Mouse (Mus musculus) gastrocnemius, postnatal 25 days (tissue): ENCODE measurements at regions not wholly inside any gene's neighbourhood (a gene's known extent, or its start where the extent isn't known, plus 50 kb on each side); places are given as distances from the start of the nearest gene placed in this dataset.
"Not testable (repeated sequence)": the region's sequence is repeated elsewhere in the genome, so short reads cannot be mapped to it uniquely, and the experiment has no call there.

Experiments
- DNase-seq: peaks from one replicate; pipeline ENCODE4 v3.0.0; 2022

DNA sequence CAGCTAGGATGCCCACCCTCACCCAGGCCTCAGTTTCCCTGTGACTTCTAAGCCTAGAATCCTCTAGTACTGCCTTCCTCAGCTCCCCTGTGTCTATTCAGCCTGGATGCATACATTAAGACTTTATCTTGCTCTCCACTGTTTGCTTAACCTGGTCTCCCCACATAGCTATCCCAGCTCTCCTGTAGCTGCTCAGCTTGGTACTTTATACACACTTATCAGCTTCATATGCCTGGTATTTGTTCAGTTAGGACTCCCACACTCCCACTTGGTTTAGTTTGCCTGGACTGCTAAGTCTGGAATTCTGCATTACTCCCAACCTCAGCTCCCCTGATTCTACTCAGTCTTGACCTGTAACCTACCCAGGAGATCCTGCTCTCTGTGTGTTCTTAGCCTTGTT, 147.7 kb downstream of the Tmem121 start:
- DNase-seq: no peak

DNA sequence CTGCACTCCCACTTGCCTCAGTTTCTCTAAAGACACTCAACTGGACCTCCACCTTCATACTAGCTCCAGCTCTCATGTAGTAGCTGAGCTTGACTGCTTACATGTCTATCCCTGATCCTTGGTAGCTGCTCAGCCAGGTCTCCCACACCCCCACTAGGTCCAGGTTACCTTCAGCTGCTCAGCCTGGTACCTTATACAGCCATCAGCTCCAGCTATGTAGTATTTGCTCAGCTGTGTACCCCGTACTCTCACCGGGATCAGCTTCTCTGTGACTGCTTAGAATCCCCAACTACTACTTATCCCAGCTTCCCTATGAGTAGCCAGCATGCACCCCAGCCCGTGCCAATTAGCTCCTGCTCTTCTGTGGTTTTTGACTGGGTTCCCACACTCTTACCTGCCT, 148.1 kb downstream of the Tmem121 start:
- DNase-seq: not testable (repeated sequence)

DNA sequence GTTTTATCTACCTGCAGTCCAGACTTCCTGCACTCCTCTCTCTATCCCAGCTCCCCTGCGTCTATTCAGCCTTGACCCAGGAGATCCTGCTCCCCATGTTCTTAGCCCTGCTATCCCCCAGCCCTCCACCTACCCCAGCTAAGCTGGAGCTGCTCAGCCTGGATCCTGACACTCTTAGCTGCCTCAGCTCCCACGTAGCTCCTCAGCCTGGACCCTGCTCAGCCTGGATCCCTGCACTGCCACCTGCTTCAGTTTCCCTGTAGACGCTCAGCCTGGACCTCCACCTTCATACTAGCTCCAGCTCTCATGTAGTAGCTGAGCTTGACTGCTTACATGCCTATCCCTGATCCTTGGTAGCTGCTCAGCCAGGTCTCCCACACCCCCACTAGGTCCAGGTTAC, 151.5 kb downstream of the Tmem121 start:
- no peak for DNase-seq

DNA sequence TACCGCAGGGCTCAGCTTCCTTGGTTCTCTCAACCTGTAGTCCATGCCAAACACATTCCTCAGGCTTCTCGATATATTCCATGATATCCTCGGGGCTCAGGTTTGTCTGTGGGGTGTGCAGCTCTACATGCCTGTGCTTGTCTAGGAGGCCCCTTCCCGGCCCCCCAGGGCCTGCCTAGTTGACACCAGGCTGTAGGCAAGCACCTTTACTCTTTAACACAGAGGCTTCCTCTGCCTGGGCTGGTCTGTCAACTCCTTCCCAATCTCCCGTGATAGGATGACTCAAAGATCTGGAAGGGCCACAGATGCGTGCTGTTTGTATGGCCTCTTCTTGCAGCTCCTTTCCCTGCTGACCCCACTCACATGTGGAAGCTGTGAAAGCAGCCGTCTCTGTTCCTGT, 150.4 kb upstream of the Adam6b start:
- no peak for DNase-seq

DNA sequence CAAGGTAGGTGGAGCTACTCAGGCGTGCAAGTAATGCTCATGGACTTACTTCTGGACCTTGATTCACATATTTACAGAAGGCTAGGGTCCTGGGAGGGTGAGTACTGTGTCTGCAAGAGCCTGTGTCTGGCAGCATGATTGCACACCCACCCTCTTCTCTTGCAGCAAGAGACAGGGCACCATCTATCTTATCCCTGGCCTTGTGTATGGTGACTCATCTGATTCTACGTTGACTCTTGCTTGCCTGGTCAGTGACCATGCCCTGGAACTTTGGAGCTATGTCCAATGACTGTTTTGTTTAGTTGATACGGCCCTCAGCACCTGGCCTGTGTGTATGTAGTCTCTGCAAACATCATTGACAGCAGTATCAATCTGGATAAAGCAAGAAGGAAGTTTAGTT, 148.3 kb upstream of the Adam6b start:
- DNase-seq: no peak

DNA sequence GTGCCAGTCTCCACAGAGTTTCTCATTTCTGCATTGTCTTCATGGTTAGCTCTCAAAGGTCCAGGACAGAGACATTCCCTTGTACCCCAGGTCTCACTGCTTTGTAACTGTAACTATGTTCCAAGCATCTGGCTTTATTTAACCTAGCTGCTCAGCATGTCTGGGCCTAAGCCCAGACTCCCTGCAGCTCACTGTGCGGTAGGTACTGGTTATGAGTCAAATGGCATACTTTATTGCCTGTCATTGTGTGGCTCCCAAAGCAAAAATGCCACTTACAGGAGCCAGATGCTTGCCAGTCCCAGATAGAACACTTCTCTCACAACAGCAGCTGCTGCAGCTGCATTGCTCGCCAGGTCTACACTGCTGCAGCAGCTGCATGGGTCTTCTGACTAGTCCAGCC, 134.2 kb upstream of the Adam6b start:
- no peak for DNase-seq

DNA sequence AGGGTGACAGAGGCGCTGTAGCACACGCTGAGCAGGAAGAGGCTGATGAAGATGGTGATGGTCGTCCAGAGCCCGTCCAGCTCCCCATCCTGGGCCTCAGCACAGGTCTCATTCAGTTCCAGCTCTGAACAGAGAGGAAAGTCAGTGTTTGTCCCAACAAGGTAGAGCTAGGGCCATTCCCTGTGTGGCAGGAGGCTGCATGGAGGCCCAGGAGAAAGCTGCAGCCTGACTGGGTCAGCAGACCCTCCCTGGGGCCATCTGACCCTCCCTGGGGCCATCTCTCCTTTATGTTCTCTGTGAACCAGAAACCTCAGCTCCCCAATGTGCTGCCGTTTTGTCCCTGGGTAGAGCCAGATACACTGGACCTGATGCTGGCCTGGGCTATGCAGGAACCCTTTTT, 131.2 kb upstream of the Adam6b start:
- DNase-seq: no peak

DNA sequence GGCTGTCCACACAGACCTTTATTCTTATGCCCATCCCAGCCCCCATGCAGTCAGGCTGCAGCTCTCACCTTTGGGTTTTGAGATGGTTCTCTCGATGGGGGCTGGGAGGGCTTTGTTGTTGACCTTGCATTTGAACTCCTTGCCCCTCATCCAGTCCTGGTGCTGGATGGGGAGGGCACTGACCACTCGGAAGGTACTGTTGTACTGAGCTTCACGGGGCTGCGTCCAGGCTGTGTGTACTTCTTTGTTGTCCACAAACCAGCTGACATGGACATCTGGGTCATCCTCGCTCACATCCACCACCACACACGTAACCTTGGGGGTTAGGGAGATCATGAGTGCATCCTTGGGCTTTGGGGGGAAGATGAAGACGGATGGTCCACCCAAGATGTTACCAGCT, 129.3 kb upstream of the Adam6b start:
- no peak for DNase-seq

DNA sequence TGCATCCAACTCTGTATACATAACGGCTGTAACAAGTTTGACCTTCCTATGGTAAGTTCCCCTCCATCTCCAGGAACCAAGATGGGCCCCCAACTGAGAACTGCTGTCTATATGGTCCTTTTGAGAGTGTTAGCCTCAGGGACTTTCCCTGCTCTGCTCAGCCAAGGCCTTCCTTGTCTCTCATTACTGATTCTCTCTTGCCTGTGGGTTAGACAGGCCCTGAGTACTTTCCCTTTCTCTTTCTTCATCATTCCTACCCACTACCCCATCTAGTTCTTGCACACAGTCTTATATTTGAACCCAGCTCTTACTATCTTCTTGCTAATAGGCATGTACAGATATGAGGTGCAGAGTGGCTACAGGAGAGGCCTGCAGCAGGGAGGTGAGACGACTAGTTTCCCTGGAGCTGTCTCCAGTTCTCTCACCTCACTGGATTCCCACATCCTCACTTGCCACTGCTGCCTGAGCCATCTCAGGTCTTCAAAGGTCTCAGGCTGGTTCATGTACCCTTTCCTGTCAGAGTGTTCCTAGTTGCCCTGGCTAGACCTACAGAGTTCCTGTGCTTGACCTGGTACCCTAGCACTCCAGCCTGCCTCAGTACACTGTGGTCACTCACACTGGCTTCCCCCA, 126.8 kb upstream of the Adam6b start:
- DNase-seq: no peak

DNA sequence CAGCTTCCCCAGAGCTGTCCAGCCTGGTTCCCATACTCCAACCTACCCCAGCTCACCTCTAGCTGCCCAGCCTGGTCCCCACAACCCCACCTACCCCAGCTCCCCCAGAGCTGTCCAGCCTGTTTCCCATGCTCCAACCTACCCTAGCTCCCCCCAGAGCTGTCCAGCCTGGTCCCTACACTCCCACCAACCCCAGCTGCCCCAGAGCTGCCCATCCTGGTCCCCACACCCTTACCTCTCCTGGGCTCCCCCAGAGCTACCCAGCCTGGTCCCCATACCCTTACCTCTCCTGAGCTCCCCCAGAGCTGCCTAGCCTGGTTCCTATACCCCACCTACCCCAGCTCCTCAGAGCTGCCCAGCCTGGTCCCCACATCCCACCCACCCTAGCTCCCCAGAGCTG, 125.3 kb upstream of the Adam6b start:
- DNase-seq: no peak

DNA sequence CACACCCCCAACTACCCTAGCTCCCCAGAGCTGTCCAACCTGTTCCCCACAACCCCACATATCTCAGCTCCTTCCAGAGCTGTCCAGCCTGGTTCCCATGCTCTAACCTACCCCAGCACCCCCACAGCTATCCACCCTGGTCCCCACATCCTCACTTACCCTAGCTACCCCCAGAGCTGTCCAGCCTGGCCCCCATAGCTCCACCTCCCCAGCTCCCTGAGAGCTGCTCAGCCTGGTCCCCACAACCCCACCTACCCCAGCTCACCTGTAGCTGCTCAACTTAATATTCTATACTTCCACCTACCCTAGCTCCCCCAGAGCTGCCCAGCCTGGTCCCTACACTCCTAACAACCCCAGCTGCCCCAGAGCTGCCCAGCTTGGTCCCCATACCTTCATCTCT, 124.9 kb upstream of the Adam6b start:
- DNase-seq: no peak

DNA sequence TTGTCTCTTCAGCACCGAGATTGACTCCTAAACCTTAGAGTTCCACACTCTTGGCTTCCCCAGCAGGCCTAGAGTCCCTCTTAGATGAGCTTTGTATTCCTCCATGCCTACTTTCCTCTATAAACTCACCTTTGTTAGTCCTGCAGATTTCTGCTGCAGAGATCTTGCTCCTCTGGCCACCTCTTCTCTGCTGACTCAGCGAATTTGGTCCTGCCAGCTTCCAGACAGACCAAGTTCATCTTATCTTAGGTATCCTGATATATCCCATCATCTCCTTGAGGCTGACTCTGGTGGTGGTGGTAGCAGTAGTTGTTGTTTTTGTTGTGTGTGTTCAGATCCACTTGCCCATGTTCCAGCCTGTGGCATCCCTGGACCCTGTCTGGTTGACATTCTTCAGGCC, 123.5 kb upstream of the Adam6b start:
- no peak for DNase-seq

DNA sequence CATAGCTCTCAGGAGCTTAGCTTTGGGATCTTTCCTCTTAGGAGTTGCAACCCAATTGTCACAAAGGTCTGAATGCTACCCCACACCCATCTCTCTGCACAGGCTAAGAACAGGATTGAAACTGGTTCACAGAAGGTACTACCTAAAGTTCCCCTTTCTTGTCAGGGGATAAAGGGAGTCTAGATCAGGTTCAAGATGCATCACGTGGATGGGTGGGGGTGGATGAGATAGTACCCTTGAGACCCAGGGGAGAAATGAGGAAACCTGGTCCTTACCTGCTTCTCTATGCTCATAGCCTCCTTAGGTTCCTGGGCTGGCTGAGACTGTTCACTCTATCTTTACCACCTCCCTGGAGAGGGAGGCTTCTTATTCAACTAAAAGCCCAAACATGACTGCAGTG, 122.9 kb upstream of the Adam6b start:
- no peak for DNase-seq

DNA sequence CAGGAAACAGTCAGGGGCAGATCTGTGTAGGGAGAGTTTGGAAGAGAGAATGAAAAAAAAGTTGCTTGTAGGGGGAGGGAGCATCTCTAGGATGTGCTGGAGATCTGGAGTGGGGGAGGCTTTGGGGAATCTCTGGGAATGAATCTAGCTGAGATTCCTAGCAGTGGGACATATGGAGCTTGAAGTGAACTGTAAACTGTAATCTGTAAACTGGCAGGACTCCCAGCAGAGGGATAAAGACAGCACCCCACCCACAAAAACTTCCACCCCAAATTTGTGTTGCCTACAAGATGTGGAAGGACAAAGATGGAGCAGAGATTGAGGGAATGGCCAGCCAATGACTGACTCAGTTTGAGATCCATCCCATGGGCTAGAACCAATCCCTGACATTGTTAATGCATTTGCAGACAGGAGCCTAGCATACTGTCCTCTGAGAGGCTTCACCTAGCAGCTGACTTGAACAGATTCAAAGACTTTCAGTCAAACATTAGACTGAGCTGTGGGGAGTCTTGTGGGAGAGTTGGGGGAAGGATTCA, 87.7 kb upstream of the Adam6b start:
- no peak for DNase-seq

DNA sequence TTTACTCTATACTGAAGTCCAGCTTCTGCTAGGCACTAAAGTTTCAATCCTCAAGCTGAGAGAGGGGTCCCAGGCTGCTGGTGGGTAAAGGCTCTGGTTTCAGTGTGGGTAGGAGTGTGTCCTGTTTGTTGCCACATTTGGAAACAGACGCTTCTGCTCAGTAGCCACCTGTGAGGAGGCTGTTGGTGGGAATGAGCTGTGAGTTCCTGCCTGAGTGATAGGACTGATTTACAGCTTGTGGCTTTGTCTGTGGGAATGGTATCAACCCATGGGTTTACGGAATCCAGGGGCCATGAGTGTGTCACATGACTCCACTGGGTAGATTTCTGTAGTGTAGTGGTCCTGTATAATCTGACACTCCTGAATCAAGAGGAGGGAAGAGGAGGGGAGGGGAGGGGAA, 86.5 kb upstream of the Adam6b start:
- no peak for DNase-seq

DNA sequence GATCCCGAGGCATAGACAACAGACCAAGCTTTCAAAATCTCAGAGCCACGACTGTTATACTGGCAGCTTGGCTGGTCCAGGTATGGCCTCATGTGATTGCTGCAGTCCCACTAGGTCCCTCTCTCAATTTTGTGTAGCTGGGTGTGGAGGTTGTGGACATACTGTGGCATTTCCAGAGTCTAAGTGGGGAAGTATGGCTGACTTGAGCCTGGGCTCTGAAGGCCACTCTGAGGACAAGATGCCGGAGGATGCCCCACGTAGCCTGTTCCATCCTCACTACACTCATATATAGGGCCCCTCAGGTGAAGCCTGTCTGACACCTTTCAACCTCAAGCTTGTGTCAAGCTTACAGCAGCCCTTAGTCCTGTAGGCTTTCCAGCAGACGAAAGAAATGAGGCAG, 78.2 kb upstream of the Adam6b start:
- no peak for DNase-seq

DNA sequence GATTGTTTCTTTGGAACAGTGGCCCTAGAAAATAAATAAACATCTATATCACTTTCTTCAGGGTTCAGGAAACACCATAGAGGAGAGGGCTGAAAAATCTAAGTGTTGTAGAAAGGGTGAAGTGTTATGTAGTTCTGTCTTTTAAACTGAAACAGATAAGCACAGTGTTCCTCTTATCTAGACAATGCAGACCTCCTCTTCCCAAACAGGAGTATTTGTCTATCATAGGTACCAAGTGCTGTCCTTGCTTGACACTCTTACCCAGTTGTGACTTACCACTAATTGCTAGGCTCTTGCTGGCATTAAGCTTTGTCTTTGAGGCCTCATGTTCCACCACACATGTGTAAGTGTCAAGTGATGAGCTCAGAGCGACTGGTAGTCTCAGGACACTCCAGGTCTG, 75.3 kb upstream of the Adam6b start:
- no peak for DNase-seq

DNA sequence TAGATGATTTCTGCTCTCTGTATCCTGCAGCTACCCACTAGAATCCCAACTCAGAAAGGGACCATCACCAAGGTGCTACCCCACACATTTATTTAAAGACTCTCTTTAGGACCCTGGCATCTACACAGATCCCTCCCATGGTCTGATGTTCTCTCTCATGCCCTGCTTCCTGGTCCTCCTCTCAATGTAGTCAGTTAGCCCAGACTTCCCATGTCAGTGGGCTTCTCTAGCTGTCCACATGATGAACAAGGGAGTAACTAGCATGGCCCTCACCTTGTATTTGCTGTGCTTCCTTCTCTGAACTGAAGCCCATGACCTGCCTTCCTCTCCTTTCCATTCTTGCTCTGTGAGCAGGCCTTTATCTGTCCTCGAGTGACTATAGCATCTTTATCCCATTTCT, 71.8 kb upstream of the Adam6b start:
- no peak for DNase-seq

DNA sequence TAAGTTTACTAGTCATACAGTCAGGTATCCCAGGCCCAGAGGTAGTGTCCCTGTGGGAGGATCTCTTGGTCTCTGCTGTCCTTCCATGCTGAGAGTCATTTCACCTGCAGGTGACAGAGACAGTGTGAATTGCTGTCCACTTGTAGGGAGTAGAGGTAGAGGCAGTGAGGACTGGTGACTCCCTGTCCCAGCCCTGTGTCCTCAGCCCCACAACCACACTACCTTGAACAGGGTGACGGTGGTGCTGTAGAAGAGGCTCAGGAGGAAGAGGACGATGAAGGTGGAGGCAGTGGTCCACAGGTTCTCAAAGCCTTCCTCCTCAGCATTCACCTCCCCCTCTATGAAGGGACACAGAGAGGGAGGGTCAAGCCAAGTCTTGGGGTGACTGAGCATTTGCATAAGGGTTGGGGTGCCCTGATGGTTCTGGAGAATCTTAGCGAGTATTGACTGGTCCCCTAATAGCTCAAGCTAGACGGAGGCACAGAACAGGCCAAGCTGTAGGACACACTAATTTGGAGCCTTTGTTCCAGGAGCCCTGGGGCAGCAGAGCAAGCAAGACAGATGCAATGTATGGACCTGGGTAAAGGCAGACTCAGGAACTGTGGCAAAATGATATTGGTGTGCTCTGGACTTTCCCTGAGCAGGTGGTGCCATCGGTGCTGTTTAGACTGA, 70.4 kb upstream of the Adam6b start:
- DNase-seq: no peak

DNA sequence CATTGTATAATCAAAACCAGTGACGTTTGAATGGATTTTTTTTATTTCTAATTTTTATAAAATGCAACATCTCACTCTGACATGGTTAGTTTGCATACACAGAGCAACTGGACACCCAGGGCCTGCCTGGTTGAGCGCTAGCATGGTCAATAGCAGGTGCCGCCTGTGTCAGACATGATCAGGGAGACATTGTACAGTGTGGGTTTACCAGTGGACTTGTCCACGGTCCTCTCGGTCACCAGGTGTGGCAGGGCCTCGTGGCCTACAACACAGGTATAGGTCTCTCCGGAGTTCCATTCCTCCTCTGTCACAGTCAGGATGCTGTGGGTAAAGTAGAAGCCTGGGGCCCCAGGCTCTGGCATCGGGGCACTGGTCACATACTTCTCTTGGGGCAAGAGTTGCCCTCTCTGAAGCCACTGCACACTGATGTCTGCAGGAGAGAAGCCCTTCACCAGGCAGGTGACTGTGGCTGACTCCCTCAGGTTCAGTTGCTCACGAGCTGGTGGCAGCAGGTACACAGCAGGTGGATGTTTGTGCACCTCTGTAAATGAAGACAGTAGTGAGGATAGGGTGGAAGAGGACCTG, 68.5 kb upstream of the Adam6b start:
- DNase-seq: no peak

DNA sequence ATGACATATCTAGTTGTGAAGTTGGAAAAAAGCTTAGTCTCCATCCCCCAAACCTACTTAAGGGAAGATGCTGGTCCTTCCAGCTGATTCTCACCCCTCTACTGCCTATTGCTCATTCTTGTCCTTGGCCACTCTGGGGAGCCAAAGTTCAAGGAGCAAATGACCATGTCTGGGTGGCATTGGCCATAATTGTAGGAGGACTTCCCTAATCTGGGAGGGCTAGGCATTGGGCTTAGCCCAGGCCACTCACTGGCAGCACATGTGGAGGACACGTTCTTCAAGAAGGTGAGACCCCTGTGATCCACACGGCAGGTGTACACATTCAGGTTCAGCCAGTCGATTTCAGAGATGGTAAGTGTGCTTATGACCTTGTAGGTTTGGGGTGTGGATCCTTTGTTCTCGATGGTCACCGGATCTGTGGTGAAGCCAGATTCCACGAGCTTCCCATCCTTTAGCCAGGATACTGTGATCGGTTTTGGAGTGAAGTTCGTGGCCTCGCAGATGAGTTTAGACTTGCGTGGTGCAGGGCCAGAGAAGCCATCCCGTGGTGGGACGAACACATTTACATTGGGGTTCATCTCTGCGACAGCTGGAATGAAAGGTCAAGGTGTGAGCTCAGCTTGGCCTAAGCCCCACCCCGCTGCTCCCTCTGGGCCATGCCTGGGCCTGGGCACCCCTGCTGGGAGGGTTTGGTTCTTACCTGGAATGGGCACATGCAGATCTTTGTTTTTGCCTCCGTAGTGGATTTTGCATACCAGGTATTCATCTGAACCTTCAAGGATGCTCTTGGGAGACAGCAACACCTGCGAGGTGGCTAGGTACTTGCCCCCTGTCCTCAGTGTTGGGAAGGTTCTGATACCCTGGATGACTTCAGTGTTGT, 67.4 kb upstream of the Adam6b start:
- no peak for DNase-seq

DNA sequence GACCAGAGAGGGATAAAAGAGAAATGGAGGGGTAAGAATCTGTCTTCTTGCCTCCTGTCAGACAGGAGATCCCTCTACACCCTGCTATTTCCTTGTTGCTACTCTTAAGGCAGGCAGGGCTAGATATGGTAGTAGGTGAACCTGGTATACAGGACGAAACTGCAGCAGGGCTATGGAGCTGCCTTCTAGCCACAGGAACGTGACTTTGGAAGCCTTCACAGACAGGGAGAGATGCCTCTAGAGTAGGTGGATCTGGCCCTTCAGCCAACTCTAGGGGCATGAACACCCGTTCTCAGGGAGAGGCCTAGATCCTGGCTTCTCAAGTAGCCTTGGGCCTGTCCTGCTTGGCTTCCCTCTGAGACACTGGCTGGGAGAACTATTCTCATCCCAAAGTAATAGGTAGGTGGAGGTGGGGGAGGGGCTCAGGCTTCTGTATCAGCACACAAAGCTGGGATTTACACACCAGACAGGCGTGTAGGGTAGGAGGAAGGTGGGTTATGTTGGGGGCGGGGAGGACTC, 66.5 kb upstream of the Adam6b start:
- no peak for DNase-seq
